Mouse (Mus musculus): Measurements from ENCODE around the gene Mlxip. TPM values are rescaled to one million over a fixed set of nuclear protein-coding genes. Genes with fewer than 3 reads are reported as not detected.

Gene Mlxip
- polyA plus RNA-seq, 1 experiment from 2014 or later: 20.6 TPM

- ATAC-seq (ENCODE audit: borderline replicate concordance, extremely low read depth, low FRiP score, low TSS enrichment): no peak
- Histone ChIP-seq H3K9me3 (no peaks in the 10 kb centered on the region), H3K4me1 (peaks cover 38% of the 10 kb centered on the region), H3K4me3 (no peak overlapping the region), H3K27ac (no peak overlapping the region), H3K4me2 (no peak overlapping the region), H3K9ac (no peak overlapping the region), H3K36me3 (peaks cover 7% of the 10 kb centered on the region; the same call in 1 of the 2 replicates), H3K27me3 (no peaks in the 10 kb centered on the region)
- WGBS: 59% methylated on average over 4 of the region's 4 CpGs
These were observed 17.6 kb downstream of the Mlxip start for GRCm38 (mm10) chr5:123412193-123412592.

DNA sequence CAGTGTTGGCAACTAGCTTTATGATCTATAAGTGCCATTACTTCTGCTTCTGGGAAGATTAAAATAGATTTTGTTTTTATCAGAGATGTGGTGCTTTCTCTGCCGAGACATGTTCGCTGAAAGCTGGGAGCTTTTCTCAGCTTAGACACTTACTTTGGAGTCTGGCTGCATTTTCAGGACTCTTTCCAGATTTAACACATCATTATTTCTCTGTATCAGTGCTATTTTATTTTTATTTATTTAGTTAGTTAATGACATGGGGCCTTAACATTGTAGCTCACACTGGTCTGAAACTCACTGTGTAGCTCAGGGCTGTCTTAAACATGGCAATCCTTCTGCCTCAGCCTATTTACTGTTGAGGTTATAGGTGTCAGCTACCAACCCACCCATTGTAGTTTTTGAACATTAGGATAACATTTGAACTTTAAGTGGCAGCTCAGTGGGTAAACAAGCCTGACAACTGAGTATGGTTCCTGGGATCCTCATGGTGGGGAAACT, 19.3 kb downstream of the Mlxip start:
- H3K27ac ChIP-seq: peak overlapping the region; percentile 42; the same call in 1 of the 2 replicates
- 34% methylated on average over 2 of the region's 2 CpGs for WGBS
- H3K4me2 ChIP-seq: no peak overlapping the region
- H3K36me3 ChIP-seq: peaks cover 7% of the 10 kb centered on the region; the same call in 1 of the 2 replicates
- peaks cover 39% of the 10 kb centered on the region for H3K4me1 ChIP-seq
- H3K27me3 ChIP-seq: no peaks in the 10 kb centered on the region
- H3K9me3 ChIP-seq: no peaks in the 10 kb centered on the region
- H3K4me3 ChIP-seq: no peak overlapping the region
- H3K9ac ChIP-seq: no peak overlapping the region
- peak; percentile 85; the same call in 1 of the 2 replicates for ATAC-seq (ENCODE audit: borderline replicate concordance, extremely low read depth, low FRiP score, low TSS enrichment)

GRCm38 (mm10) chr5:123416149-123416548, 21.6 kb downstream of the Mlxip start:
- WGBS: 55% methylated on average over 3 of the region's 3 CpGs
- Histone ChIP-seq H3K36me3 (no peaks in the 10 kb centered on the region; the same call in 1 of the 2 replicates), H3K9ac (no peak overlapping the region), H3K4me2 (no peak overlapping the region), H3K4me1 (peaks cover 39% of the 10 kb centered on the region), H3K4me3 (no peak overlapping the region), H3K9me3 (no peaks in the 10 kb centered on the region), H3K27ac (no peak overlapping the region), H3K27me3 (no peaks in the 10 kb centered on the region)
- ATAC-seq (ENCODE audit: borderline replicate concordance, extremely low read depth, low FRiP score, low TSS enrichment): no peak

GRCm38 (mm10) chr5:123416566-123417518, 22.2 kb downstream of the Mlxip start:
- WGBS: 63% methylated on average over 8 of the region's 8 CpGs
- ATAC-seq (ENCODE audit: borderline replicate concordance, extremely low read depth, low FRiP score, low TSS enrichment): no peak
- no peaks in the 10 kb centered on the region for H3K36me3 ChIP-seq
- no peaks in the 10 kb centered on the region for H3K9me3 ChIP-seq
- H3K4me1 ChIP-seq: peaks cover 39% of the 10 kb centered on the region
- H3K9ac ChIP-seq: no peak overlapping the region
- H3K27me3 ChIP-seq: no peaks in the 10 kb centered on the region
- no peak overlapping the region for H3K4me2 ChIP-seq
- H3K27ac ChIP-seq: no peak overlapping the region
- H3K4me3 ChIP-seq: no peak overlapping the region

GRCm38 (mm10) chr5:123423885-123424284, 29.3 kb downstream of the Mlxip start:
- H3K27ac ChIP-seq: no peak overlapping the region
- no peaks in the 10 kb centered on the region for H3K36me3 ChIP-seq
- H3K4me2 ChIP-seq: no peak overlapping the region
- H3K4me1 ChIP-seq: peaks cover 3% of the 10 kb centered on the region; the same call in 1 of the 2 replicates
- no peak overlapping the region for H3K4me3 ChIP-seq
- H3K27me3 ChIP-seq: no peaks in the 10 kb centered on the region
- H3K9ac ChIP-seq: no peak overlapping the region
- WGBS: 62% methylated on average over 2 of the region's 2 CpGs
- no peaks in the 10 kb centered on the region for H3K9me3 ChIP-seq
- ATAC-seq (ENCODE audit: borderline replicate concordance, extremely low read depth, low FRiP score, low TSS enrichment): no peak

DNA sequence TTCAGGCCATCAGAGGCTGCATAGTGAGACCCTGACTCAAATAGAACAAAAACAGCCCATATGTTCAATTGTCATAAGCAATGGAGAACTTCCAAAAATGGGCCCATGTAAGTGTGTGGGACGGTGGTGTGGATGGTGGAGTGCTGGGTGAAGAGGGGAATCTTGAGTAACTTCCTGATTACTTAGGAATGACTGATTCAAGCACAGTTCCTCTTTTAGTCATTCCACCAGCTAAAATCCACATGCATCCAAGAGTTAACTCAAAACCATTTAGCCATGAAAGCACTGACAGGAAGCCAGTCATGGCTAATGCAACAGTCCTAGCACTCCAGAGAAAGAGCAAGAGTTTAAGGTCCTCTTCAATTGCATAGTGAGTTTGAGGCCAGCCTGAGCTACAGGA, 33.0 kb downstream of the Mlxip start:
- Histone ChIP-seq H3K4me2 (no peak overlapping the region), H3K9ac (no peak overlapping the region), H3K36me3 (no peaks in the 10 kb centered on the region), H3K4me3 (no peak overlapping the region), H3K9me3 (no peaks in the 10 kb centered on the region), H3K27me3 (no peaks in the 10 kb centered on the region), H3K27ac (no peak overlapping the region), H3K4me1 (peaks cover 22% of the 10 kb centered on the region)
- ATAC-seq (ENCODE audit: borderline replicate concordance, extremely low read depth, low FRiP score, low TSS enrichment): no peak
- 76% methylated on average over 1 of the region's 1 CpGs for WGBS

DNA sequence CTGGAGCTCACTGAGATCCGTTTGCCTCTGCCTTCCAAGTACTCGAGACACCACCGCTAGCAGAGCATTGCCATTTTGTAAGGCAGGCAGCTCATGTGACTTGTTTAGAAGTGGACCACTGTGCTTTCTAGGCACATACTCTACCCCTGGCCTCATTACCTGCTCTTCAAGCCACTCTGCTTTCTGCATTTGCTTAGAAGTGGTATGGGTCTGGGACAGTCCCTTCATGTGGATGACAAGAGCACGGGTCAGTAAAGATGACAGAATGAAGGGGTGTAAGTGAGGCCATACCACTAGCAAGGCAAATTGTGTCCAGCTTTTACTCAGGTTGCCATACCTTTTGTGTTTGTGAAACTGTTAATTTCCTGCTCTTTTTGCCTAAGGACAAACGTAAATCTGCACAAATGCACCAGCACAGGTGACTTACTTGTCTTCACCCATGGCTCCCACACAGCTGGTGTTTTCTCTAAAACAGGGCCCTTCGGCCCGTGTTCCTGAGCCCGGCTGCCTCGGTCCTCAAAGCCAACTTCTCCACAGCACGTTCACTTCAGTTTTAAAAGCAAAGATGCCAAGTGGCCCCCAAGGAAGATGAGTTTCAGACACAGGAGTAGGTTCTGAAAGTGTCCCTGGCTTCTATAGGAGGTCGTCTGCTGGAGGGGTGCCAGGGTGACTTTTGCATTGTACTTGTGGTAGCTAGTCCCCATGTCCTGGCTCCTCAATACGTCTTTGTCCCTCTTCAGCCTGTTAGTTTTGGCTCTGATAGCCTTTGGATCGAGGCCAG, 37.1 kb downstream of the Mlxip start:
- Histone ChIP-seq H3K27me3 (no peaks in the 10 kb centered on the region), H3K4me2 (peak overlapping the region; percentile 9; the same call in 1 of the 2 replicates), H3K27ac (peak overlapping the region; percentile 80), H3K9me3 (no peaks in the 10 kb centered on the region), H3K4me1 (peaks cover 45% of the 10 kb centered on the region), H3K4me3 (no peak overlapping the region), H3K9ac (no peak overlapping the region), H3K36me3 (no peaks in the 10 kb centered on the region)
- ATAC-seq (ENCODE audit: borderline replicate concordance, extremely low read depth, low FRiP score, low TSS enrichment): peak; percentile 66; the same call in 1 of the 2 replicates
- 42% methylated on average over 13 of the region's 13 CpGs for WGBS

DNA sequence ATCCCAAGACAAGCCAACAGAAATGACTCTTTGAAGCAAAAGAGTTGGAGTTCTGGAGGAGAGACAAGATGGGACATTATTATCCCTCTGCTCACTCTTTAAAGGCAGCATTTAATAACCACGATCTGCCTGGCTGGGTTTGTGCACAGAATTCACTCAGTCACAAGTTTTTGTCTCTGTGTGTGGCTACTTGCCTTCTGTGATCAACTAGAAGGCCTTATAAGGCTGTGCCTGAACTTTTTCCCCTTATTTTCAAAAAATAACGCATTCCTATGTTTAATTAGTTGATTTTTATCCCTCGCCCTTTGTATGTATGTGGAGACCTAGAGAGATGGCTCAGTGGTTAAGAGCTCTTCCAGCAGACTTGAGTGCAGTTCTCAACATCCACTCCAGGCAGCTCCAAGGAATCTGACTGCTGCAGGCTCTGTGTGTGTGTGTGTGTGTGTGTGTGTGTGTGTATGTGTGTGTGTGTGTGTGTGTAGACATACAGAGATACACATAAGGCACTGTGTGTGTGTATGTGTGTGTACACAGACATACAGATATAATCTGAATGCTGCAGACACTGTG, 37.8 kb downstream of the Mlxip start:
- H3K9me3 ChIP-seq: no peaks in the 10 kb centered on the region
- ATAC-seq (ENCODE audit: borderline replicate concordance, extremely low read depth, low FRiP score, low TSS enrichment): peak; percentile 71
- WGBS: 27% methylated on average over 3 of the region's 3 CpGs
- no peaks in the 10 kb centered on the region for H3K27me3 ChIP-seq
- H3K27ac ChIP-seq: peak overlapping the region; percentile 80
- no peak overlapping the region for H3K4me3 ChIP-seq
- H3K4me1 ChIP-seq: peaks cover 45% of the 10 kb centered on the region
- H3K9ac ChIP-seq: no peak overlapping the region
- H3K36me3 ChIP-seq: no peaks in the 10 kb centered on the region
- H3K4me2 ChIP-seq: 0 out of 2 replicates have a peak overlapping the region, but pooled peaks have one; percentile 9

- WGBS: 46% methylated on average over 8 of the region's 8 CpGs
- H3K9me3 ChIP-seq: no peaks in the 10 kb centered on the region
- H3K27ac ChIP-seq: peak overlapping the region; percentile 30; the same call in 1 of the 2 replicates
- no peak overlapping the region for H3K4me3 ChIP-seq
- ATAC-seq (ENCODE audit: borderline replicate concordance, extremely low read depth, low FRiP score, low TSS enrichment): 0 out of 2 replicates have a peak, but pooled peaks have one; percentile 43
- no peak overlapping the region for H3K9ac ChIP-seq
- H3K27me3 ChIP-seq: no peaks in the 10 kb centered on the region
- H3K4me2 ChIP-seq: no peak overlapping the region
- H3K4me1 ChIP-seq: peaks cover 40% of the 10 kb centered on the region
- peaks cover 4% of the 10 kb centered on the region; the same call in 1 of the 2 replicates for H3K36me3 ChIP-seq
These were observed 41.6 kb downstream of the Mlxip start for GRCm38 (mm10) chr5:123436071-123436779.

DNA sequence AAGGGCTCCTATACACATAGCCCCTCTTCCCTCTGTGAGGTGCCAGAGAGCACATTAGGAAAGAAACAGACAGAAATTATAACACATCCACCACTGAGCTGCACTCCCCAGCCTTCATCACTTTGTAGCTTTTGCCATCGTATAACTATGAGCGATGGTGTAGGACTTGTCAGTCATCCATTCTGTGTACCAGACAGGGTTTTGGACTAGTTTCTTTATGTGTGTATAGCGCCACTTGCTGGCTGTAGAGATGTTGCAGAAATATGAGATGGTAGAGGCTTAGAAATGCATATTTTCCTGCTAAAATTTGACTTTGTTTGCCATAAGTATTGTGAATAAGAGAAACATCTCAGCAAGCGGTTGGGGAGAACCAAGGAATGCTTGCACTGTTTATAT, 42.2 kb downstream of the Mlxip start:
- H3K4me3 ChIP-seq: no peak overlapping the region
- H3K4me1 ChIP-seq: peaks cover 34% of the 10 kb centered on the region
- peaks cover 5% of the 10 kb centered on the region; the same call in 1 of the 2 replicates for H3K36me3 ChIP-seq
- no peaks in the 10 kb centered on the region for H3K27me3 ChIP-seq
- H3K27ac ChIP-seq: no peak overlapping the region
- no peak overlapping the region for H3K4me2 ChIP-seq
- H3K9me3 ChIP-seq: no peaks in the 10 kb centered on the region
- ATAC-seq (ENCODE audit: borderline replicate concordance, extremely low read depth, low FRiP score, low TSS enrichment): no peak
- 34% methylated on average over 4 of the region's 4 CpGs for WGBS
- no peak overlapping the region for H3K9ac ChIP-seq

DNA sequence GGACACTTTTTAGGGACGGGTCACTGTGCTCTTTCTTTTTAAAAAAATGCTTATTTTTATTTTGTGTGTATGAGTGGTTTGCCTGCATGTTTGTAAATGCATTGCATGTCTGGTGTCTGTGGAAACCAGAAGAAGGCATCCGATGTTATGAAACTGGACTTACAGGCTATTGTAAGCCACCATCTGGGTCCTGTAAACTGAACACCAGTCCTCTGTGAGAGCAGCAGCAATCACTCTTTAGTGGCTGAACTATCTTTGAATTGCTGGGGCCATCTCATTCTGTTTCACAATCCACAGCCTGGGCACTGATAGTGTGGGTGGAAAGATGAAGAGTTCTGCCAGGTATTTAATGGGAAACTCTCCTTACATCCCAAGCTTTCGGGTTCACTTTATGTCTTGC, 43.8 kb downstream of the Mlxip start:
- no peak overlapping the region for H3K27ac ChIP-seq
- H3K4me3 ChIP-seq: no peak overlapping the region
- H3K9me3 ChIP-seq: no peaks in the 10 kb centered on the region
- H3K9ac ChIP-seq: no peak overlapping the region
- ATAC-seq (ENCODE audit: borderline replicate concordance, extremely low read depth, low FRiP score, low TSS enrichment): no peak
- H3K4me1 ChIP-seq: peaks cover 21% of the 10 kb centered on the region
- peaks cover 12% of the 10 kb centered on the region for H3K36me3 ChIP-seq
- no peaks in the 10 kb centered on the region for H3K27me3 ChIP-seq
- H3K4me2 ChIP-seq: no peak overlapping the region
- WGBS: 74% methylated on average over 3 of the region's 3 CpGs
